Mouse (Mus musculus): ENCODE measurements at regions not wholly inside any gene's neighbourhood (a gene's known extent, or its start where the extent isn't known, plus 50 kb on each side); places are given as distances from the start of the nearest gene placed in this dataset.

DNA sequence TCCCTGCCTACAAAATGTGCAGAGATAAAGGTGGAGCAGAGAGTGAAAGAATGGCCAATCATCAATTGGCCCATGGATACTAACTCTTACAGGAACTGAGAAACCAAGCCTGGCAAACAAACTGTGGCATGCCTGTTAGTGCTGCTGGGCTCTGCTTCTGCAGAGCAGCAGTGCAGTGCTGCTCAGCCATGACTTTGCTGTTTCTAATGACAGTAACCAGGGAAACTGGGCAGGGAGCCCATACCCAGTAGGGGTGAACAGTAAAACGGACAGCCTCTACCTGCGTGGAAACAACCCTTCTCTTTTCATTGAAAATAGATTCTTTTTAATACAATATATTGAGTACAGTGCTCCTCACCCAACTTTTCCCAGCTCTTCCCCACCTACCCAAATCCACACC is 146.8 kb downstream of the Pcsk1 start:
- TF ChIP-seq CTCF (IDR thresholded peaks at IDR 0.05; ENCODE audit: low read depth), result no peak
- no peak for TF ChIP-seq EP300 (optimal IDR thresholded peaks at IDR 0.05)
